Mouse (Mus musculus) C2C12 (cell line): ENCODE measurements around the gene Hp. TPM values are rescaled to one million over a fixed set of nuclear protein-coding genes. Genes with fewer than 3 reads are reported as not detected.

Experiments used
- H3K27me3 ChIP-seq: one replicate; pipeline ENCODE4 v1.6.1; 2011; ENCODE audit not compliant: control insufficient read depth, insufficient read depth, insufficient read length
- H3K36me3 ChIP-seq: one replicate; pipeline ENCODE4 v1.6.1; 2011; ENCODE audit not compliant: control insufficient read depth, insufficient read depth
- H3K4me3 ChIP-seq: one replicate; pipeline ENCODE4 v1.5.1; 2011; ENCODE audit warnings: mild to moderate bottlenecking, control low read depth; ENCODE audit not compliant: poor library complexity, insufficient read depth, severe bottlenecking
- H3K79me2 ChIP-seq: one replicate; pipeline ENCODE4 v1.6.1; 2011; ENCODE audit not compliant: control insufficient read depth, insufficient read depth
- H3K79me3 ChIP-seq: one replicate; pipeline ENCODE4 v1.6.1; 2011; ENCODE audit warnings: low read depth, control low read depth
- H3ac ChIP-seq: one replicate; pipeline ENCODE3; 2011; ENCODE audit warnings: low read depth; ENCODE audit not compliant: control insufficient read depth, insufficient read length
- CEBPB ChIP-seq: IDR thresholded peaks from one replicate; pipeline ENCODE4 v1.6.1; 2011; ENCODE audit warnings: low read depth, mild to moderate bottlenecking, control low read depth, moderate library complexity
- CTCF ChIP-seq: IDR thresholded peaks from one replicate; pipeline ENCODE4 v1.5.1; 2011; ENCODE audit not compliant: control insufficient read depth, insufficient read depth, insufficient read length
- FOSL1 ChIP-seq: IDR thresholded peaks from one replicate; pipeline ENCODE4 v1.8.0; 2011; ENCODE audit warnings: mild to moderate bottlenecking, low read length; ENCODE audit not compliant: poor library complexity, insufficient read depth, severe bottlenecking
- MAX ChIP-seq: IDR thresholded peaks from one replicate; pipeline ENCODE4 v1.6.1; 2011; ENCODE audit warnings: mild to moderate bottlenecking, control low read depth
- MYOD1 ChIP-seq: IDR thresholded peaks from one replicate; pipeline ENCODE4 v1.6.1; 2011; ENCODE audit warnings: low read depth; ENCODE audit not compliant: control insufficient read depth, insufficient read length
- MYOG ChIP-seq: IDR thresholded peaks from one replicate; pipeline ENCODE4 v1.6.1; 2011; ENCODE audit not compliant: control insufficient read depth, insufficient read length; ENCODE audit errors: extremely low read depth
- USF1 ChIP-seq: IDR thresholded peaks from one replicate; pipeline ENCODE4 v1.6.1; 2011; ENCODE audit warnings: low read depth, mild to moderate bottlenecking, control low read depth, moderate library complexity
- long read RNA-seq, 2 experiments: library from polyadenylated mRNA; unstranded; transcript quantifications; one replicate each; pipeline ENCODE4 v2.0.0; 2019 to 2020
- polyA plus RNA-seq: library from polyadenylated mRNA; unstranded; fragments of >200 nt; fragmentation: generic; extraction: Trizol; gene quantifications from one replicate; pipeline ENCODE4 v1.2.1, GENCODE M21; 2012; ENCODE audit warnings: missing spikeins

Gene Hp
- polyA plus RNA-seq: not detected
- long read RNA-seq, experiment 1: 0 reads
- long read RNA-seq, experiment 2: 0 reads

- H3K79me2 ChIP-seq: no peaks in the 10 kb centered on the region
- peaks cover 17% of the 10 kb centered on the region for H3K27me3 ChIP-seq
- TF ChIP-seq MYOD1: no peak
- no peak for TF ChIP-seq CTCF
- no peak for TF ChIP-seq FOSL1
- TF ChIP-seq MYOG: no peak
- no peak for TF ChIP-seq MAX
- TF ChIP-seq USF1: no peak
- TF ChIP-seq CEBPB: no peak
- no peak within 1 kb of the TSS for H3K4me3 ChIP-seq
- no peaks in the 10 kb centered on the region for H3K79me3 ChIP-seq
- no peak within 1 kb of the TSS for H3ac ChIP-seq
- H3K36me3 ChIP-seq: no peaks in the 10 kb centered on the region
Measured at GRCm38 (mm10) chr8:109578900-109579301, at the start of gene Hp. Hp (minus strand) TSS chr8:109579172.

- Histone ChIP-seq H3K27me3 (peaks cover 37% of the 10 kb centered on the region), H3K4me3 (no peak overlapping the region), H3K36me3 (no peaks in the 10 kb centered on the region), H3ac (no peak overlapping the region), H3K79me2 (no peaks in the 10 kb centered on the region), H3K79me3 (no peaks in the 10 kb centered on the region)
- TF ChIP-seq USF1 (no peak), CEBPB (no peak), MYOD1 (no peak), MAX (no peak), FOSL1 (no peak), MYOG (no peak), CTCF (no peak)
Measured at GRCm38 (mm10) chr8:109628638-109629037, 49.7 kb upstream of the Hp start.

GRCm38 (mm10) chr8:109615569-109615968, 36.6 kb upstream of the Hp start:
- no peak for TF ChIP-seq MYOG
- no peak for TF ChIP-seq CEBPB
- no peak for TF ChIP-seq FOSL1
- no peak for TF ChIP-seq MAX
- Histone ChIP-seq H3K79me3 (no peaks in the 10 kb centered on the region), H3K4me3 (no peak overlapping the region), H3K36me3 (no peaks in the 10 kb centered on the region), H3ac (no peak overlapping the region), H3K79me2 (no peaks in the 10 kb centered on the region), H3K27me3 (peaks cover 7% of the 10 kb centered on the region)

GRCm38 (mm10) chr8:109614243-109615210, 35.6 kb upstream of the Hp start, which contains the start of gene Pkd1l3:
Pkd1l3 (plus strand) TSS chr8:109614517.
- peaks cover 7% of the 10 kb centered on the region for H3K27me3 ChIP-seq
- no peaks in the 10 kb centered on the region for H3K79me2 ChIP-seq
- no peaks in the 10 kb centered on the region for H3K79me3 ChIP-seq
- no peak within 1 kb of the TSS for H3ac ChIP-seq
- no peaks in the 10 kb centered on the region for H3K36me3 ChIP-seq
- TF ChIP-seq CEBPB (no peak), USF1 (no peak), CTCF (no peak), MYOD1 (no peak), MAX (no peak), MYOG (no peak), FOSL1 (no peak)
- H3K4me3 ChIP-seq: no peak within 1 kb of the TSS

GRCm38 (mm10) chr8:109609153-109609502, 30.2 kb upstream of the Hp start:
- Histone ChIP-seq H3K79me2 (peaks cover 7% of the 10 kb centered on the region), H3K36me3 (no peaks in the 10 kb centered on the region), H3K79me3 (peaks cover 3% of the 10 kb centered on the region), H3ac (peak overlapping the region; percentile 30), H3K27me3 (peaks cover 6% of the 10 kb centered on the region), H3K4me3 (peak overlapping the region; percentile 50)
- TF ChIP-seq MYOD1: no peak
- no peak for TF ChIP-seq USF1
- TF ChIP-seq MAX: no peak
- no peak for TF ChIP-seq FOSL1
- no peak for TF ChIP-seq CTCF
- TF ChIP-seq CEBPB: no peak
- no peak for TF ChIP-seq MYOG
